Mouse (Mus musculus) left cerebral cortex, adult 11 months (tissue): ENCODE data around the gene 5730409E04Rik.

ENCODE experiments used
- DNase-seq: peaks from one replicate; pipeline ENCODE4 v3.0.0; 2022; ENCODE audit warnings: low spot score

5730409E04Rik gene

GRCm38 (mm10) chr4:126609606-126610181 is at the start of gene 5730409E04Rik:
TSS of gene 5730409E04Rik (plus strand) at chr4:126609818.
- peak; percentile 77 for DNase-seq

- no peak for DNase-seq
These were observed 45.8 kb upstream of the 5730409E04Rik start for GRCm38 (mm10) chr4:126563798-126564197.

GRCm38 (mm10) chr4:126567243-126567642 is 42.4 kb upstream of the 5730409E04Rik start:
- DNase-seq, result no peak

GRCm38 (mm10) chr4:126569783-126570182 is 39.8 kb upstream of the 5730409E04Rik start:
- DNase-seq, result no peak

- no peak for DNase-seq
These were observed 33.3 kb upstream of the 5730409E04Rik start for GRCm38 (mm10) chr4:126576281-126576680.

- no peak for DNase-seq
These were observed 31.7 kb upstream of the 5730409E04Rik start for GRCm38 (mm10) chr4:126577920-126578319.

- no peak for DNase-seq
These were observed 30.5 kb upstream of the 5730409E04Rik start for GRCm38 (mm10) chr4:126579077-126579476.

GRCm38 (mm10) chr4:126585739-126586138 is 23.9 kb upstream of the 5730409E04Rik start:
- no peak for DNase-seq

- DNase-seq, result no peak
These were observed 17.6 kb upstream of the 5730409E04Rik start for GRCm38 (mm10) chr4:126592039-126592438.

- DNase-seq, result no peak
These were observed 9.5 kb upstream of the 5730409E04Rik start for GRCm38 (mm10) chr4:126599971-126600754.

- no peak for DNase-seq
These were observed 7.8 kb upstream of the 5730409E04Rik start for GRCm38 (mm10) chr4:126601597-126602444.

GRCm38 (mm10) chr4:126602445-126602762 is 7.2 kb upstream of the 5730409E04Rik start:
- DNase-seq, result no peak

GRCm38 (mm10) chr4:126604141-126604540 is 5.5 kb upstream of the 5730409E04Rik start:
- DNase-seq, result no peak

- no peak for DNase-seq
These were observed 3.9 kb upstream of the 5730409E04Rik start for GRCm38 (mm10) chr4:126605751-126606150.

GRCm38 (mm10) chr4:126611991-126612390 is 2.4 kb downstream of the 5730409E04Rik start:
- DNase-seq, result no peak

- DNase-seq, result no peak
These were observed 6.7 kb downstream of the 5730409E04Rik start for GRCm38 (mm10) chr4:126616312-126616711.

- DNase-seq, result no peak
These were observed 10.2 kb downstream of the 5730409E04Rik start for GRCm38 (mm10) chr4:126619691-126620330.

- no peak for DNase-seq
These were observed 10.8 kb downstream of the 5730409E04Rik start for GRCm38 (mm10) chr4:126620349-126620874.

GRCm38 (mm10) chr4:126627021-126627681 is 17.5 kb downstream of the 5730409E04Rik start:
- no peak for DNase-seq

- DNase-seq, result no peak
These were observed 22.3 kb downstream of the 5730409E04Rik start for GRCm38 (mm10) chr4:126631922-126632321.

GRCm38 (mm10) chr4:126632668-126633067 is 23.1 kb downstream of the 5730409E04Rik start:
- DNase-seq, result no peak
